Comparison of ENCODE assay signal across 7 mouse cellular contexts in genomic region chr13:20090711-20091603, GRCm38 (mm10). TPM values are rescaled to one million over a fixed set of nuclear protein-coding genes. Genes with fewer than 3 reads are reported as not detected.
DNase-seq lines count a peak whose midpoint lies in the region; ATAC-seq and TF ChIP-seq lines count a peak whose summit lies in the region.

No protein-coding gene starts in this region.

- ATAC-seq in common myeloid progenitor, adult 5-6 weeks (replicated peaks; ENCODE audit: low read depth, poor library complexity, severe bottlenecking) = peak; percentile 31
- ATAC-seq in granulocyte monocyte progenitor cell, adult 5-6 weeks (replicated peaks; ENCODE audit: poor library complexity, severe bottlenecking) = peak; percentile 17
- ATAC-seq in intestine, postnatal 0 days = peak; percentile 51
- ATAC-seq in liver, embryonic 13.5 days (ENCODE audit: low read depth) = peak; percentile 58
- ATAC-seq in stomach, embryonic 14.5 days (ENCODE audit: insufficient number of reproducible peaks, insufficient read depth, low FRiP score, low read depth) = peak; percentile 68

- no peaks in the 10 kb centered on the region for H3K27me3 ChIP-seq in intestine, postnatal 0 days (replicated peaks; ENCODE audit: control insufficient read depth, insufficient read depth, low read length)
- peaks cover 67% of the 10 kb centered on the region for H3K27me3 ChIP-seq in liver, embryonic 13.5 days
- H3K27me3 ChIP-seq in stomach, embryonic 14.5 days (ENCODE audit: control insufficient read depth, insufficient read depth, low read length) = 0 out of 2 replicates have a peak, but pooled peaks cover 5% of the 10 kb centered on the region

- H3K4me2 ChIP-seq in intestine, postnatal 0 days (replicated peaks; ENCODE audit: low read depth) = peak overlapping the region; percentile 95
- peak overlapping the region; percentile 73 for H3K4me2 ChIP-seq in liver, embryonic 13.5 days
- H3K4me2 ChIP-seq in stomach, embryonic 14.5 days (replicated peaks; ENCODE audit: low read depth, low read length) = peak overlapping the region; percentile 91

- WGBS in intestine, postnatal 0 days = under 1% methylated on average over 91 of the region's 93 CpGs
- under 1% methylated on average over 82 of the region's 93 CpGs for WGBS in liver, embryonic 13.5 days (ENCODE audit: insufficient replicate concordance)
- under 1% methylated on average over 80 of the region's 93 CpGs for WGBS in stomach, embryonic 14.5 days

- H3K4me1 ChIP-seq in intestine, postnatal 0 days (replicated peaks; ENCODE audit: control insufficient read depth, insufficient read depth, low read length) = no peaks in the 10 kb centered on the region
- peaks cover 8% of the 10 kb centered on the region for H3K4me1 ChIP-seq in liver, embryonic 13.5 days (replicated peaks)
- H3K4me1 ChIP-seq in stomach, embryonic 14.5 days (ENCODE audit: control insufficient read depth, insufficient read depth, low read length) = 0 out of 2 replicates have a peak, but pooled peaks cover 3% of the 10 kb centered on the region

- H3K4me3 ChIP-seq in intestine, postnatal 0 days (ENCODE audit: low read depth, low read length) = peak overlapping the region; percentile 86
- peak overlapping the region; percentile 64 for H3K4me3 ChIP-seq in liver, embryonic 13.5 days (replicated peaks)
- peak overlapping the region; percentile 74 for H3K4me3 ChIP-seq in stomach, embryonic 14.5 days (ENCODE audit: low read depth, low read length)

- 0 out of 2 replicates have a peak, but pooled peaks cover 4% of the 10 kb centered on the region for H3K9me3 ChIP-seq in intestine, postnatal 0 days (ENCODE audit: control insufficient read depth)
- H3K9me3 ChIP-seq in liver, embryonic 13.5 days (replicated peaks) = no peaks in the 10 kb centered on the region
- H3K9me3 ChIP-seq in stomach, embryonic 14.5 days (ENCODE audit: control insufficient read depth, low read depth, low read length) = no peaks in the 10 kb centered on the region

- H3K27ac ChIP-seq in intestine, postnatal 0 days (ENCODE audit: low read depth, low read length) = peak overlapping the region; percentile 89
- H3K27ac ChIP-seq in liver, embryonic 13.5 days = peak overlapping the region; percentile 54
- peak overlapping the region; percentile 48; the same call in 1 of the 2 replicates for H3K27ac ChIP-seq in stomach, embryonic 14.5 days (ENCODE audit: low read length)

- no peaks in the 10 kb centered on the region for H3K36me3 ChIP-seq in intestine, postnatal 0 days (ENCODE audit: control insufficient read depth, insufficient read depth)
- H3K36me3 ChIP-seq in liver, embryonic 13.5 days = no peaks in the 10 kb centered on the region
- no peaks in the 10 kb centered on the region for H3K36me3 ChIP-seq in stomach, embryonic 14.5 days (ENCODE audit: control insufficient read depth, insufficient read depth, low read length)

- 0 out of 2 replicates have a peak, but pooled peaks have one; percentile 20 for TF ChIP-seq CTCF in intestine, postnatal 0 days (IDR thresholded peaks at IDR 0.05; ENCODE audit: low read depth)

- peak; percentile 67 for DNase-seq in adrenal gland, postnatal 10 days
- DNase-seq in liver, embryonic 13.5 days = no peak
- DNase-seq in natural killer cell, adult 2 months (ENCODE audit: low spot score in 2 of 2) = peak; percentile 59 to 64

- H3K9ac ChIP-seq in intestine, postnatal 0 days (ENCODE audit: low read depth, low read length) = peak overlapping the region; percentile 87
- H3K9ac ChIP-seq in liver, embryonic 13.5 days = peak overlapping the region; percentile 67
- peak overlapping the region; percentile 71 for H3K9ac ChIP-seq in stomach, embryonic 14.5 days (replicated peaks; ENCODE audit: low read depth, low read length)

RNA-seq across cellular contexts. Expression of gene Elmo1, which starts 0.6 kb away (rescaled TPM):
- total RNA-seq in adrenal gland, postnatal 10 days (2021) = 10 to 100 TPM; 17.9 to 24.9 TPM
- 68.5 and 75.3 TPM in 2 replicates for total RNA-seq in common myeloid progenitor, adult 5-6 weeks (2017)
- 98.4 and 131 TPM in 2 replicates for total RNA-seq in granulocyte monocyte progenitor cell, adult 5-6 weeks (2014; fragmentation: Nextera tagmentation)
- total RNA-seq in granulocyte monocyte progenitor cell, adult 5-6 weeks (2017) = 62.1 and 64.0 TPM in 2 replicates
- polyA plus RNA-seq in intestine, postnatal 0 days (2015; fragmentation: Nextera tagmentation; extraction: Ambion mirVana) = 8.2 and 8.6 TPM in 2 replicates
- 3.1 and 4.1 TPM in 2 replicates for polyA plus RNA-seq in liver, embryonic 13.5 days (2015; fragmentation: Nextera tagmentation; extraction: Ambion mirVana)
- polyA plus RNA-seq in stomach, embryonic 14.5 days (2014; fragmentation: Nextera tagmentation; extraction: Ambion mirVana) = 12.2 and 12.9 TPM in 2 replicates

Comparison
In these comparisons a context has a peak if more than half of its experiments do, and no peak if none do; other contexts are left out.
1. ATAC-seq: peak in every context shown above with its lines; median percentile 68 in stomach, embryonic 14.5 days; 58 in liver, embryonic 13.5 days; 51 in intestine, postnatal 0 days; 31 in common myeloid progenitor, adult 5-6 weeks; 17 in granulocyte monocyte progenitor cell, adult 5-6 weeks.